Mouse (Mus musculus): ENCODE data around the gene Nqo1.

The Nqo1 gene

DNA sequence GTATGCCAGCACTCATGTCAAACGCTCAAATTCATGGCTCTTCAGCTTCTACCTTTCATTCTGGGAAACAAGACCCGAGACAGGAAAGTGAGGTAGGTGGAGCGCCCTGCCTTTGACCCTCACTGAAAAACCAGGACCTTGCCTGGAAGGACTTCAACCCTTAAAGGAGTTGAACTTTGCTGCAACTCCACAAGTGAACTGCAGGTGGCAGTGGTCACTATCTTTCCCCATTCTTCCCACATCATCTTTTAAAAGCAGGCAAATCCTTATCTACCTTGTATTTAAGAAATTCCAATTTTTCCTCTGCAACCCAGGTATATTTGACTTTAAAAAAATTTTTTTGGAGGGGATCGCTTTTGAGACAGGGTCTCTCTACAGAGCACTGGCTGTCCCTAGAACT is 8.4 kb upstream of the Nqo1 start:
- DNase-seq (ENCODE audit: extremely low spot score, low read depth, low spot score) = no peak

- DNase-seq (ENCODE audit: extremely low spot score, low read depth, low spot score) = no peak
These were observed 2.9 kb upstream of the Nqo1 start for GRCm38 (mm10) chr8:107405935-107406334.

- DNase-seq (ENCODE audit: extremely low spot score, low read depth, low spot score) = no peak
These were observed 1.1 kb upstream of the Nqo1 start for GRCm38 (mm10) chr8:107404057-107404456.

DNA sequence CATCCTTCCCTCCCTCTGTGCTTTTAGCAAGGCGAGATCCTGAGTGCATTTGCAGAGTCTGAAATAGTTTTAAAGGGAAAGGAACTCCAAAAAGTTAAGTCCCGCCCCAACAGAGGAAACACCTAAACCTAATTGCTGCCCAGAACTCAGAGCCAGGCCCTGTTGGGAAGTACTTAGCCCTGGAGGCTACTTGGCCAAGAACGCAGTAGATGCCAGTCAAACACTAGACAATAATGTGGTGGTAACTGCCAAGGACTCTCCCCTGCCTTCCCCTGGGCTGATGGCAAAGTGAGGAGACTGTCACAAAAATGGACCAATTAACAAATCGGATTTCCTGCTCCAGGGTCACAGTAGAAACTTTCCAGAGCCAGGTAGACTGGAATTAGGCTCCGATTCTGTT is 1.1 kb downstream of the Nqo1 start:
- DNase-seq (ENCODE audit: extremely low spot score, low read depth, low spot score) = no peak

- no peak for DNase-seq (ENCODE audit: extremely low spot score, low read depth, low spot score)
These were observed 3.5 kb downstream of the Nqo1 start for GRCm38 (mm10) chr8:107399495-107399894.

DNA sequence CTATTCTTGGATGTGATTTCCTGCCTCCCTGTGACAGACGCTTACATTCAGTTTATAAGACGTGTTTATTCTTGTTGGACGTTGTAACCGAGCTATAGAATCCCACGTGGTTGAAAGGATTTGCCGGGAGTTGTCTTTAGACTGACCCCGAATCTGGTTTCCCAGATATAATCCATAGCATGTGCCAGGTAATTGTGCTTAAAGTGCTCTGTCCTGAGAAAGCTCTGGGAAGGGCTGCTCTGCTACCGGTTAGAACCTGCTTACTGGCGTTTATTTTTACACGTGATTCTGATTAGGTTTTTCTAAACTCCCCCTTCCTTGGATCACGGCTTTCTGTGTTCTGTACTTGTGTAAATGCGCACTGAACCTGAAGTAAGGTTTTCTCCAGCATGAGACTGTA is 5.3 kb downstream of the Nqo1 start:
- DNase-seq (ENCODE audit: extremely low spot score, low read depth, low spot score) = no peak

GRCm38 (mm10) chr8:107396106-107396670 is 6.8 kb downstream of the Nqo1 start:
- DNase-seq (ENCODE audit: extremely low spot score, low read depth, low spot score) = no peak

DNA sequence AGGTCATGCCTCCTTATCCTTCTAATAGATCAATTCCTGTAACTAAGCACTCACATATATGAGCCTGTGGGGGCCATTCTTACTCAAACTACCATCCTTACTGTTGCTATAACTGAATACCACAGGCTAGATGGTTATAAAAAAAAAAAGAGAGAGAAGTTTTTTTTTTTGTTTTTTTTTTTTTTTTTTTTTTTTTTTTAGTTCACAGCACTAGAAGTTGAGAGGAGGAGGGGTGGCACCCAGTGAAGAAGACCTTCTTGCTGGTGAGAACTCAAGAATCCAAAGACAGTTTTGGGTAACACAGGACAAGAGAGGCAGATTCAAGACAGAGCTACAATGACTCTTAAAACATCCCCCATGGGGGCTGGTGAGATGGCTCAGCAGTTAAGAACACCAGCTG is 7.6 kb downstream of the Nqo1 start:
- no peak for DNase-seq (ENCODE audit: extremely low spot score, low read depth, low spot score)

DNA sequence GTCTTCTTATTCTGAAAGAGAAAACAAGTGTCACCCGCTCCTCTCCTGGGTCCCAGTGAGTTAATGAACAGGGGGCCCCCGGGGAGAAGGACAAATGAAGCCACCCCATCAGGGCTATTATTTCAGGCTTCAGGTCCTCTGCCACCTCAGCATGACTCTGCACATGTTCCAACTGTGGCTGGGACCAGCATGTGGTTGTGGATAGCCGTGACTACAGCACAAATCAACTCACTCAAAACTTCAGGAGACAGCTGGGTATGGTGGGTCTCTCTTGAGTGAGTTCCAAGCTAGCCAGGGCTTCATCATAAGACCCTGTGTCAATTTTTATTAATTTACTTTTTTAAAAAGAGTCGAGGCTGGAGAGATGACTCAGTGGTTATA is 11.9 kb downstream of the Nqo1 start:
- no peak for DNase-seq (ENCODE audit: extremely low spot score, low read depth, low spot score)

DNA sequence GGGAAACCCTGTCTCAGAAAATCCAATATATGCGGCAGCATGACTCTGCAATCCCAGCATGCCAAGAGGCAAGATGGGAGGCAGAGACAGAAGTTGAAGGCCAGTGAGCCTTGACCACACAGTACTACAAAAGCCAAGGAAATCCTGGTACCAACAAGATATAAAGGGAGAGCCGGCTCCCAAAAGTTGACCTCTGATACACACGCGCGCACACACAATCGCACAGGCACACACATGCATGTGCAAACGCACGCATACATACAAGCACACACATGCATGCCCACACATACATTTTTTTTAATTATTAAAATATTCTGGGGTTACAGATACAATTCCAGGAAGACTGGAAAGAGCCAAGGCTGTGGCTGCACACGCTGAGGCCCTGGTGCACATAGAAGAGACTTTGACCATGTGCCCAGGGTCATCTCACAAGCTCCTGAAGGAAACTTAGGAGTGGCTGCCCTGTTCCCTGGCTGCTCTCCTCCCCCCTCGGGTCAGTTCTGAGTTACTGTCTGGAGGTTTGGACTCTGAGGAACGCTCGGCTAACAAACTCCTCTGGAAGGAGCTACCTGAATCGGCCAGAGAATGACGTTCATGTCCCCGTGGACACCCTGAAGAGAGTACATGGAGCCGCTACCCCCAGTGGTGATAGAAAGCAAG is 12.4 kb downstream of the Nqo1 start:
- DNase-seq (ENCODE audit: extremely low spot score, low read depth, low spot score) = no peak

DNA sequence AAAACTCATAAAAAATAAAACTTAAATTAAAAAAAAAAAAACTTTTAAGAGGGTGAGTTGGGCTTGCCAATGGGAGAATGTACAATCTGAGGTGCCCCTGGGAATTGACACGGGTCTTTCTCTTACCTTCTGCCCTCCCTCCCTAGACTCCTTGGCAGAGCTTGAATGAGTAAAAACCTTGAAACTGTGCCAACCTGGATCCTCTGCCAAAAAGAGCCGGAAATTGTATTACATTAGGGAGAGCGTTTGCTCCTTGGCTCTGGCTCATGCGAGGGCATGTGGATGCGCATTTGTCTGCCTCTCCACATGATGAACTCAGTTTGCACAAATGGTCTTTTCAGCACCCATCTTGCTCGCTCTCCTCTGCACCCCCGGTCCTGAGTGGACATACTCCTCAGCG is 13.4 kb downstream of the Nqo1 start:
- no peak for DNase-seq (ENCODE audit: extremely low spot score, low read depth, low spot score)

DNA sequence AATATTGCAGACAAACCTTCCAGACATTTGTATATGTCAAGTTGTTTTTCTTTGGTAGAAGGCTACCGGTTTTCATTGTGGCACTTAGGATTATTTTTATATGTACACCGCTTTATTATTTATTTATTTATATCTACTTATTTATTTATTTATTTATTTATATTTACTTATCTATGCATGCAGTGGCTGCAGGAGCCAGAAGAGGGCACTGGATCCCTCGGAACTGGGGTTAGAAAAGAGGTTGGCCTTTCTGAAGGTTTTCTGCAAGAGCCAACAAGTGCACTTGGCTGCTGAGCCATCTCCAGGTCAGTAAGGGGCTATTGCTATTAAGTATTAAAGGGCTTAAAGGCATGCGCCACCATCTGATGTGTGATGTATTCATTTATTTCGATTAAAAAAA is 15.1 kb downstream of the Nqo1 start:
- DNase-seq (ENCODE audit: extremely low spot score, low read depth, low spot score) = no peak

DNA sequence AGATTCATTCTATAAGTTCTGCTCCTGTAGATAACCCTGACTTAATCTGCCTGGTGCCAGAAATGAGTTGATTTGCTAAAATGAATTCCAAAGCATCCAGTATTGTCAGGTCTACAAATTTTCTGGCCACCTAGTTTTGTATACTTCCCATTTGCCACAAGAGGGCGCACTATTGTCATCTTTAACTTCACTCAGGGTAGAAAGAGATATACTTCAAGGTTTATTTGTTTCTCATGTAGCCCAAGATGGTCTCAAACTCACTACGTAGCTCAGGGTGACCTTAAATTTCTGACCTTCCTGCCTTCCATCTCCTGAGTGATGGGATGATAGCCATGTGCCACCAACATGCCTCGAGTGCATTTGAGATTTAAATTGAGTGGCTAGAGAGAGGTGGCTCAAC is 16.4 kb downstream of the Nqo1 start:
- DNase-seq (ENCODE audit: extremely low spot score, low read depth, low spot score) = no peak

GRCm38 (mm10) chr8:107386171-107386570 is 16.8 kb downstream of the Nqo1 start:
- DNase-seq (ENCODE audit: extremely low spot score, low read depth, low spot score) = no peak

GRCm38 (mm10) chr8:107385063-107385462 is 17.9 kb downstream of the Nqo1 start:
- no peak for DNase-seq (ENCODE audit: extremely low spot score, low read depth, low spot score)

DNA sequence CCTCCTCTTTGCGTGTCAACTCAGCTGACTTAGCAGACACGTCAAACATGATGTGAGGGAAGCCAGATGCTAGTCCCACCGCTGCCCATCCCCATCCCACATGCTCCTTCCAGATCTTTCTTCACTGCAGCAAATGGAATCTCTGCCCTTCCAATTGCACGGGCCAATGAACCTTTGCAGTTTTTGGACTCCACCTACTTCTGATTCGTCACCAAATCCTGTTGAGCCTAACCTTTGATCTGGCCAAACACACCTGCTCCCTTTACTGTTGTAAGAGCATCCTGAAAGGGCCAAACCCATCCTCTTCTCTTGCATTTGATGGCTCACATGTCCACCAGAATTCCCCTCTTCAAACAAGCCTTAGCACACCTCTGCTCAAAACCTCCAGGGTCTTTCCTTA is 18.4 kb downstream of the Nqo1 start:
- DNase-seq (ENCODE audit: extremely low spot score, low read depth, low spot score) = no peak

DNA sequence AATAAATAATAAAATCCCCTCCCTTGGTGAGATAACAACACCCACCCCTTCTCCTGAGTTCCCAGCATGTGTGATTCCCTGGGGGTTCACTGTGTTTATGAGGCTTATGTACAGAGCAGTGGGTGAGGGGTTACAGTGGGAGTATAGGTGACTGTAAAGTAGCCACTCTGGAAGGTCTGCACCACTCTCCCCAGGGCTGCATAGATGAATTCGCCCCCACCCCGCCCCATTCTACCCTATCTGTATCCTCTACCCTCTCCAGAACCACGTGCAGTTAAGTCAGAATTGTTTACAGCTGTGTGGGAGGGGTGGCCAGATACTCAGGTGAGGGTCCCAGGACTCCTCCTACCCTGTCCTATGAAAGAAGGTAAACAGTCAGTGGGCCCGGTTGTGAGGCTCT is 20.1 kb downstream of the Nqo1 start:
- no peak for DNase-seq (ENCODE audit: extremely low spot score, low read depth, low spot score)

GRCm38 (mm10) chr8:107381666-107382065 is 21.3 kb downstream of the Nqo1 start:
- no peak for DNase-seq (ENCODE audit: extremely low spot score, low read depth, low spot score)

- no peak for DNase-seq (ENCODE audit: extremely low spot score, low read depth, low spot score)
These were observed 22.3 kb downstream of the Nqo1 start for GRCm38 (mm10) chr8:107380734-107381133.

- DNase-seq (ENCODE audit: extremely low spot score, low read depth, low spot score) = no peak
These were observed 25.7 kb downstream of the Nqo1 start for GRCm38 (mm10) chr8:107377346-107377745.

DNA sequence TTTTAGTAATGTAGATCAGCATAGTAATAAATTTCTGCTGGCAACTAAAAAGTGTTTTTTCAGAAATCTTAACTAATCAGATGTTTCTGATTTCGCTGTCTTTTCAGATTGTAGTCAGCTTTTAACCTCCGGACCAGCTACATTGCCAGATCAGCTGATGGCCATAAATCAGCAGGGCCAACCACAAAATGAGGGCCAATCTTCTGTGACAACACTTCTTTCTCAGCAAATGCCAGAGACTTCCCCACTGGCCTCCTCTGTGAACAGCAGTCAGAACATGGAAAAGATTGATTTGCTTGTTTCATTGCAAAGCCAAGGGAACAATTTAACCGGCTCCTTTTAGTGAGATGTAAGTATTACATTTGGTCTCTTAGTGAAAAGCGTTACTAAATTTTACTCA is 32.7 kb downstream of the Nqo1 start:
- no peak for DNase-seq (ENCODE audit: extremely low spot score, low read depth, low spot score)

Data from hindlimb bud, embryonic 11.5 days (tissue).